ENCODE assay signal across 8 mouse cellular contexts in genomic region chr7:45916056-45917003, GRCm38 (mm10). TPM values are rescaled to one million over a fixed set of nuclear protein-coding genes. Genes with fewer than 3 reads are reported as not detected.
DNase-seq lines count a peak whose midpoint lies in the region; ATAC-seq lines count a peak whose summit lies in the region.

No protein-coding gene starts in this region.

- intact Hi-C loops in left cerebral cortex, postnatal 14 days (cut with DNase I), result no loop called here

- peak overlapping the region; percentile 20 for H3K4me3 ChIP-seq in intestine, embryonic 15.5 days (replicated peaks)
- H3K4me3 ChIP-seq in megakaryocyte, embryonic 14.5 days (replicated peaks), result peak overlapping the region; percentile 86

- no peaks in the 10 kb centered on the region for H3K27me3 ChIP-seq in intestine, embryonic 15.5 days (replicated peaks)
- no peaks in the 10 kb centered on the region for H3K27me3 ChIP-seq in megakaryocyte, embryonic 14.5 days (replicated peaks)

- peak; percentile 87 for DNase-seq in ZHBTc4 (ENCODE audit: low read depth, low spot score)
- DNase-seq in embryo, embryonic 9.5 days (ENCODE audit: extremely low spot score), result peak; percentile 61
- DNase-seq in gastrocnemius, postnatal 4 days (ENCODE audit: low spot score in 2 of 2), result peak; percentile 68 to 89
- DNase-seq in left cerebral cortex, postnatal 14 days (ENCODE audit: low spot score in 2 of 2), result peak; percentile 75 to 92
- DNase-seq in right cerebral cortex, postnatal 14 days, result peak; percentile 58
- peak; percentile 40 for DNase-seq in yolk sac, embryonic 10.5 days (ENCODE audit: low spot score)

- H3K9ac ChIP-seq in intestine, embryonic 15.5 days, result peak overlapping the region; percentile 9

- H3K27ac ChIP-seq in intestine, embryonic 15.5 days, result peak overlapping the region; percentile 91

- ATAC-seq in intestine, embryonic 15.5 days, result peak; percentile 83

- 36% methylated on average over 26 of the region's 26 CpGs for WGBS in intestine, embryonic 15.5 days

- no peaks in the 10 kb centered on the region; the same call in 1 of the 2 replicates for H3K36me3 ChIP-seq in intestine, embryonic 15.5 days
- H3K36me3 ChIP-seq in megakaryocyte, embryonic 14.5 days (replicated peaks; ENCODE audit: low read length), result peaks cover 74% of the 10 kb centered on the region

- peaks cover 45% of the 10 kb centered on the region for H3K4me1 ChIP-seq in intestine, embryonic 15.5 days (replicated peaks)
- H3K4me1 ChIP-seq in megakaryocyte, embryonic 14.5 days, result peaks cover 55% of the 10 kb centered on the region

- H3K9me3 ChIP-seq in intestine, embryonic 15.5 days, result no peaks in the 10 kb centered on the region
- no peaks in the 10 kb centered on the region for H3K9me3 ChIP-seq in megakaryocyte, embryonic 14.5 days

- H3K4me2 ChIP-seq in intestine, embryonic 15.5 days (replicated peaks), result peak overlapping the region; percentile 57

RNA-seq across cellular contexts. Expression of gene Emp3, which starts 4.9 kb away (rescaled TPM):
- 10 to 100 TPM; 85.8 to 88.0 TPM for total RNA-seq in gastrocnemius, postnatal 4 days (2021)
- 141 and 168 TPM in 2 replicates for polyA plus RNA-seq in intestine, embryonic 15.5 days (2015; fragmentation: Nextera tagmentation; extraction: Ambion mirVana)
- total RNA-seq in left cerebral cortex, postnatal 14 days (2021), result 1 to 10 TPM; 5.3 to 5.6 TPM
- 176 and 453 TPM in 2 replicates for polyA plus RNA-seq in megakaryocyte, embryonic 14.5 days (2012; ENCODE audit: insufficient read depth, low replicate concordance)

RNA-seq across cellular contexts. Expression of gene Ccdc114, which starts 7.5 kb away (rescaled TPM):
- 1 to 10 TPM; 2.4 to 2.5 TPM for total RNA-seq in gastrocnemius, postnatal 4 days (2021)
- polyA plus RNA-seq in intestine, embryonic 15.5 days (2015; fragmentation: Nextera tagmentation; extraction: Ambion mirVana), result 4.3 and 4.5 TPM in 2 replicates
- 1 to 10 TPM; 1.4 to 2.1 TPM for total RNA-seq in left cerebral cortex, postnatal 14 days (2021)
- 0.82 TPM in 1 of 2 replicates, not detected in the other for polyA plus RNA-seq in megakaryocyte, embryonic 14.5 days (2012; ENCODE audit: insufficient read depth, low replicate concordance)

RNA-seq across cellular contexts. Expression of gene Tmem143, which starts 19.6 kb away (rescaled TPM):
- 10 to 100 TPM; 31.4 to 33.7 TPM for total RNA-seq in gastrocnemius, postnatal 4 days (2021)
- 5.8 and 7.0 TPM in 2 replicates for polyA plus RNA-seq in intestine, embryonic 15.5 days (2015; fragmentation: Nextera tagmentation; extraction: Ambion mirVana)
- 10 to 100 TPM; 22.1 to 25.7 TPM for total RNA-seq in left cerebral cortex, postnatal 14 days (2021)
- polyA plus RNA-seq in megakaryocyte, embryonic 14.5 days (2012; ENCODE audit: insufficient read depth, low replicate concordance), result 19.2 and 32.5 TPM in 2 replicates

RNA-seq across cellular contexts. Expression of gene Syngr4, which starts 19.8 kb away (rescaled TPM):
- total RNA-seq in gastrocnemius, postnatal 4 days (2021), result under 1 TPM; 0.39 to 0.75 TPM
- 0.85 and 1.00 TPM in 2 replicates for polyA plus RNA-seq in intestine, embryonic 15.5 days (2015; fragmentation: Nextera tagmentation; extraction: Ambion mirVana)
- under 1 TPM; 0.36 to 0.53 TPM for total RNA-seq in left cerebral cortex, postnatal 14 days (2021)
- polyA plus RNA-seq in megakaryocyte, embryonic 14.5 days (2012; ENCODE audit: insufficient read depth, low replicate concordance), result 2.7 and 6.4 TPM in 2 replicates

RNA-seq across cellular contexts. Expression of gene Grin2d, which starts 38.2 kb away (rescaled TPM):
- 1 to 10 TPM; 1.2 to 1.5 TPM for total RNA-seq in gastrocnemius, postnatal 4 days (2021)
- 0.49 and 0.51 TPM in 2 replicates for polyA plus RNA-seq in intestine, embryonic 15.5 days (2015; fragmentation: Nextera tagmentation; extraction: Ambion mirVana)
- 10 to 100 TPM; 21.2 to 22.3 TPM for total RNA-seq in left cerebral cortex, postnatal 14 days (2021)
- polyA plus RNA-seq in megakaryocyte, embryonic 14.5 days (2012; ENCODE audit: insufficient read depth, low replicate concordance), result 0.31 and 2.6 TPM in 2 replicates

Comparison
In these comparisons a context has a peak if more than half of its experiments do, and no peak if none do; other contexts are left out.
1. Peak in every context shown above with its lines: DNase-seq, ATAC-seq, H3K4me3 ChIP-seq and H3K27ac ChIP-seq.
2. RNA of gene Emp3, which starts 4.9 kb away (total RNA-seq): 85.8 to 88.0 TPM in gastrocnemius, postnatal 4 days; 5.3 to 5.6 TPM in left cerebral cortex, postnatal 14 days; every median in the first group is over 10 times any median in the second.